Mouse (Mus musculus) kidney, embryonic 14.5 days (tissue): ENCODE measurements around the gene Tbc1d10c. TPM values are rescaled to one million over a fixed set of nuclear protein-coding genes. Genes with fewer than 3 reads are reported as not detected.
A peak's percentile ranks its signal among the peaks of the same experiment; 100 is the strongest.

Source experiments
- ATAC-seq: fragments of 200-750 bp; cut with Nextera tagmentation; 2 replicates; pipeline ENCODE4 v1.8.0; 2017; ENCODE audit warnings: moderate number of reproducible peaks, mild to moderate bottlenecking, moderate TSS enrichment, moderate library complexity; ENCODE audit not compliant: low FRiP score, low TSS enrichment
- H3K27ac ChIP-seq: fragments of 300-500 bp; sonication (generic); 2 replicates; pipeline ENCODE4 v1.5.1; 2014; ENCODE audit warnings: low read depth, mild to moderate bottlenecking, low read length, moderate library complexity, mixed read lengths
- H3K27me3 ChIP-seq: fragments of 300-500 bp; sonication (generic); 2 replicates; pipeline ENCODE4 v1.6.1; 2014; ENCODE audit warnings: mild to moderate bottlenecking, low read length; ENCODE audit not compliant: control insufficient read depth, insufficient read depth
- H3K36me3 ChIP-seq: fragments of 300-500 bp; sonication (generic); 2 replicates; pipeline ENCODE4 v1.6.1; 2014; ENCODE audit warnings: low read length, mixed read lengths; ENCODE audit not compliant: control insufficient read depth, insufficient read depth
- H3K4me1 ChIP-seq: fragments of 300-500 bp; sonication (generic); 2 replicates; pipeline ENCODE4 v1.6.1; 2014; ENCODE audit warnings: low read length, mixed read lengths; ENCODE audit not compliant: control insufficient read depth, insufficient read depth
- H3K4me2 ChIP-seq: fragments of 300-500 bp; sonication (generic); replicated peaks from 2 replicates; pipeline ENCODE4 v1.6.1; 2014; ENCODE audit warnings: low read depth, mild to moderate bottlenecking, low read length
- H3K4me3 ChIP-seq: fragments of 300-500 bp; sonication (generic); 2 replicates; pipeline ENCODE4 v1.5.1; 2014; ENCODE audit warnings: mild to moderate bottlenecking, low read length
- H3K9ac ChIP-seq: fragments of 300-500 bp; sonication (generic); 2 replicates; pipeline ENCODE4 v1.6.1; 2014; ENCODE audit warnings: low read depth, mild to moderate bottlenecking, low read length, moderate library complexity
- H3K9me3 ChIP-seq: fragments of 300-500 bp; sonication (generic); 2 replicates; pipeline ENCODE4 v1.6.1; 2016; ENCODE audit warnings: low read length; ENCODE audit not compliant: control insufficient read depth
- WGBS: fragments of 180-500 bp; shearing (Covaris S2); extraction: QIAGEN DNeasy Blood & Tissue Kit; methylation state at CpG from one replicate; pipeline ENCODE4 v1.1.7; 2014; 5-methylcytosine and 5-hydroxymethylcytosine counted together
- polyA plus RNA-seq: library from polyadenylated mRNA; unstranded; fragments of >200 nt; fragmentation: Nextera tagmentation; extraction: Ambion mirVana; gene quantifications from 2 replicates; pipeline ENCODE4 v1.2.1, GENCODE M21; 2014

Gene Tbc1d10c
- polyA plus RNA-seq, 1 experiment from 2014 or later: 3.2 TPM

DNA sequence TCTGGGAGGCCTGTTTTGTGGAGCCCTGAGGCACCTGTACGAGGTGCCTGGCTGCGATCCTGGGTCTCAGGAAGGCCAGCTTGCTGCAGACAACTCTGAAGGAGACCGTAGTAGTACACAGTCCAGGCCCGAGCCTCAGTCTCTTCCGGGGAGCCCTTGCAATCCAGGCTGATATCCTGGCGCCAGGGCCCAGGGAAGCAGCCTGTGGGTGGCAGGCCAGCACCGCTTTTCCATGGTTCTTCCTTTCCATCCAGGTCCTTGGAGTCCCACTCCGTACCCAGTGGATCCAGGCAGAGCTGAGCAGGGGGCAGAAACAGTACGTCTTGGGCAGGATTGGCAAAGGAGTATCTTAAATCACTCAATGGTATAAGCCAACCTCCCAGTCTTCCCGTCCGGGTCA lies 18.2 kb downstream of the Tbc1d10c start:
- ATAC-seq: no peak
- WGBS: 48% methylated on average over 11 of the region's 11 CpGs
- no peaks in the 10 kb centered on the region for H3K36me3 ChIP-seq
- no peak overlapping the region; the same call in 1 of the 2 replicates for H3K9ac ChIP-seq
- no peak overlapping the region for H3K4me3 ChIP-seq
- H3K4me1 ChIP-seq: peaks cover 21% of the 10 kb centered on the region
- H3K27ac ChIP-seq: no peak overlapping the region
- H3K27me3 ChIP-seq: 0 out of 2 replicates have a peak, but pooled peaks cover 3% of the 10 kb centered on the region
- no peaks in the 10 kb centered on the region for H3K9me3 ChIP-seq
- H3K4me2 ChIP-seq: no peak overlapping the region

DNA sequence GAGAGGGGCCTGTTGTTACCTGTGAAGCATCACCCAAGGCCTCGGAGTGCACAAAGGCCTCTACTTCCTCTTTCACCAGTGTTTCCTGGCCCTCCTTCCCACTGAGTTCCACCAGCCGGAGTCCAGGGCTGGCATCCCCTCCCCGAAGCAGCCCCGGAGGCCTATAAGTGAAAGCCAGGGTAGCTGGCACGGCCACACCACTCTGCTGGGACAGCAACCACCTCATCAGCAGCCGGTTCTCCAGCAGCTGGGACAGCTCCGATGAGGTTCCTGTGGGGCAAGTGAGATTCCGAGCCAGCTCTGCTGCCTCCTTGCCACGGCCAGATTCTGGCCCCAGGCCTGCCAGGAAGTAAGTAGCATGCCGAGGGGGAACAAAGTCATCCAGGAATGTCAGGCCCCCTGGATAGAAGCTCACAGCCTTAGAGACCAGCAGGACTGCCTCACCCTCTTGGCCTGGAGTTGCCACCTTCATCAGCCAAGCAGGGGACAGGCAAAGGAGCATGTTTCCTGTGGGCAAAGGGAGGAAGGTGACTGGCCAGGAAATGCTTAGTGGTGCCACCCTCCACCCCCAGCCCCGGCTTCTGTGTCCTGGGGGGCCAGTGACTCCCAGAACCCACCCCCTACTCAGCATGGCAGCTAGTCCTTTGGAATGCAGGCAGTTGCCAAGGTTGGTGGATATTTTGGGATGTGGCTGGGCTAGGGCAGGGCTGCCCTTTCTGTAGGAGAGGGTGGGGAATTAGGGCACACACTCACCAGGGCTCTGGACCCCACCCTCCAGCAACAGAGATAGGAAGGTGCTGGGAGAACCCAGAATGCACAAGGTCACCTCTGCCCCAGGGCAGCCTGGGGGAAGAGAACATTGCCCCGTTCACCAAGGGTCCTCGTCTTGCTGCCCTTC lies 19.4 kb downstream of the Tbc1d10c start:
- Histone ChIP-seq H3K9me3 (no peaks in the 10 kb centered on the region), H3K4me2 (no peak overlapping the region), H3K9ac (0 out of 2 replicates have a peak overlapping the region, but pooled peaks have one; percentile 23), H3K36me3 (no peaks in the 10 kb centered on the region), H3K27ac (no peak overlapping the region), H3K27me3 (0 out of 2 replicates have a peak, but pooled peaks cover 3% of the 10 kb centered on the region), H3K4me1 (peaks cover 21% of the 10 kb centered on the region), H3K4me3 (no peak overlapping the region)
- 74% methylated on average over 13 of the region's 13 CpGs for WGBS
- ATAC-seq: no peak

DNA sequence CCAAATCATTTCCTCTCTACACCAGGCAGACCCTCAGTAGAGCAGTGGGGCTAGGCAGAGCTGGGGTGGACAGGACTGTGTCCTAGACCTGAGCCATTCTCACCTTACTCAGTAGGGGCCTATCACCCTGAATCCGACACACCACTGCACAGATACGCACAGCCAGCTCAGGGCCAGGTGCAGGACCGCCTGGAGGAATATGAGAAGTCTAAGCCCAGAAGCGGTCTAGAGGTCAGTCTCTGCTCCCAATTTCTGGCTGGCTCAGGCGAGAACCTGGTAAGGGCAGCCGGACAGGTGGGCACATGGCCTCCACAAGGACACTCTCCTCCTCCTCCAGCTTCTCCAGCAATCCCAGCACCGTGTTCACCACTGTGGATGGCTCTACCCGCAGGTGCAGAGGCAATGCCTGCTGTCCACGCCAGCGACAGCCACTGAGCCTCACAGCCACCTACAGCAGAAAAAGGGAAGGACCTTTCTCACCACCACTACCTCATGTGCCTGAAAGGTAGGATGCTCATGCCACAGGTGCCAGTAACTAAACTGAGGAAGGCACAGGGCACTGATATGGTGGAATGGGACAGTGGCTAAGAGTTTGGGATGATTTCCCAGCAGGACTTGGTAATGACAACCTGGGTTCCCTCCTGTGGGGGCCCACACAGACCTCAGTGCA lies 20.2 kb downstream of the Tbc1d10c start:
- no peaks in the 10 kb centered on the region for H3K27me3 ChIP-seq
- no peak overlapping the region for H3K27ac ChIP-seq
- WGBS: 81% methylated on average over 10 of the region's 10 CpGs
- H3K4me1 ChIP-seq: peaks cover 19% of the 10 kb centered on the region
- ATAC-seq: no peak
- H3K4me3 ChIP-seq: no peak overlapping the region
- H3K9me3 ChIP-seq: no peaks in the 10 kb centered on the region
- H3K36me3 ChIP-seq: no peaks in the 10 kb centered on the region
- no peak overlapping the region for H3K4me2 ChIP-seq
- H3K9ac ChIP-seq: 0 out of 2 replicates have a peak overlapping the region, but pooled peaks have one; percentile 23

DNA sequence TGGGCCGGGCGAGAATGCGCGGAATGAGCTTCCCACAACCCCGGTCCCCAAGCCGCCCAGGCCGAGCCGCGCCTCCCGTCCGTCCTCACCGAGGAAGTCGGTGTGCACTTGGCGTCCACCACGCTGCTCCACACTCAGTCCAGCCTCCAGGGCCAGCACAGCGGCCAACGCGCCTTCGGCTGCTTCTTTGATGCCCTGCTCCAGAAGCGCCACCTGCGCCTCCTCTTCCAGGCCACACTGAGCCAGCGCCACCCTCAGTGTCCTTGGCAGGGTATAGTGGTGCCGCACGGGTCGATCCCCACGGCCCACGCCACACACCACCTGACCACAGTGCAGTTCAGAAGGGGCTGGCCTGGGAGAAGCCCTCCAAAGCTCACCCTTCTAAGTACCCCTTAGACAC lies 21.3 kb downstream of the Tbc1d10c start:
- no peaks in the 10 kb centered on the region for H3K27me3 ChIP-seq
- 8% methylated on average over 27 of the region's 27 CpGs for WGBS
- H3K4me2 ChIP-seq: peak overlapping the region; percentile 77
- no peaks in the 10 kb centered on the region for H3K36me3 ChIP-seq
- ATAC-seq: peak; percentile 22; the same call in 1 of the 2 replicates
- no peaks in the 10 kb centered on the region for H3K9me3 ChIP-seq
- H3K9ac ChIP-seq: peak overlapping the region; percentile 78
- peak overlapping the region; percentile 44 for H3K4me3 ChIP-seq
- peaks cover 10% of the 10 kb centered on the region for H3K4me1 ChIP-seq
- H3K27ac ChIP-seq: peak overlapping the region; percentile 88

DNA sequence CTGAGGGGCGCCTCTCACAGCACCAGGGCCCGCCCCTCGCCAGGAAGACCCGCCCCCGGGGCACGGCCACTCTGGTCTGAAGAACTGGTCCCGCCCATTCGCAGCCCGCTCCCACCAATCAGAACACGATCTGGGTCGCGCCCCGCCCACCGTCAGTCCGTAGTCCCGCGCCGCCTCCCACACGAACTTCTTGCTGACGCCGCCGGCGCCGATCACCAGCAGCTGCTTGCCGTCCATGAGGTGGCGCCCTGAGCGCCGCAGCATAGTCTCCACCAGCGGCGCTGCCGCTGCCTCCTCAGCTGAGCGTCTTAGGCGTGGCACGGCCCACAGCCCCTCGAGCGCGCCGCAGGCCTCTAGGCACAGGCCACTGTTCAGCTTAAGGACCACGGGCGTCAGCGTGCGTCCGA lies 21.7 kb downstream of the Tbc1d10c start:
- Histone ChIP-seq H3K36me3 (no peaks in the 10 kb centered on the region), H3K27me3 (no peaks in the 10 kb centered on the region), H3K4me1 (peaks cover 10% of the 10 kb centered on the region), H3K4me3 (peak overlapping the region; percentile 44), H3K4me2 (peak overlapping the region; percentile 77), H3K9ac (peak overlapping the region; percentile 78), H3K27ac (peak overlapping the region; percentile 88), H3K9me3 (no peaks in the 10 kb centered on the region)
- peak; percentile 94 for ATAC-seq
- under 1% methylated on average over 43 of the region's 43 CpGs for WGBS

DNA sequence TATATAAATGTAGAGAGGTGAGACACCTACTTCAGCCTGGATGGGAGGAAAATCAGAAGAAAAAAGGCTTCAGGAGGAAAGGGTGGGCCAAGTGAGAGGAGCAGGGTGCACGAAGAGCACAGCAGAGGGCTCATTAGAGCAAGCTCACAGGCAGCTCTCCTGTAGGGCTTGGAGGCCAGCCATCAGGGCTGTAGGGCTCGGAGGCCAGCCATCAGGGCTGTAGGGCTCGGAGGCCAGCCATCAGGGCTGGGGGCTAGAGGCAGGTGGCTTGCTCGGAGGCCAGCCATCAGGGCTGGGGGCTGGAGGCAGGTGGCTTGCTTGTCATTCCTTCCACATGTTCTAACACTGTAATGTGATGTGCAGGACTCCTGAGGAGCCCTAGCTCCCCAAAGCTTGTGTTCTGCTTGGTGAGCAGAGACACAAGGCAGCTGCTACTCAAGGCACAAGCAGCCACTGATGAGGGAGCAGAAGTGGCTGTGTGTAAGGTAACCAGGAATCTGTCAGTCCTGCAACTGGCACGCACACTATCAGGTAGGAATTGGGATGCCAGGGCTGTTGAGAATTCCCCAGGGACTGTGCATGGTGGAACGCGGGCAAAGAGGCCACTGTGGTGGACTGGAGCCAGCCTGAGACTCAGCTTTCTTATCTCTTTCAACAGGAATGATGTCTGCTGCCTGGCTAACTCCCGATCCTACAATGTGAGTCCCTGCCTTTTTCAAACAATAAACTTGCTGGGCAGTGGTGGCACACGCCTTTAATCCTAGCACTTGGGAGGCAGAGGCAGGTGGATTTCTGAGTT lies 24.2 kb downstream of the Tbc1d10c start:
- Histone ChIP-seq H3K9ac (no peak overlapping the region), H3K27me3 (no peaks in the 10 kb centered on the region), H3K36me3 (peaks cover 1% of the 10 kb centered on the region; the same call in 1 of the 2 replicates), H3K4me1 (peaks cover 21% of the 10 kb centered on the region), H3K4me2 (no peak overlapping the region), H3K9me3 (no peaks in the 10 kb centered on the region), H3K4me3 (no peak overlapping the region), H3K27ac (no peak overlapping the region)
- WGBS: 79% methylated on average over 9 of the region's 9 CpGs
- ATAC-seq: no peak

DNA sequence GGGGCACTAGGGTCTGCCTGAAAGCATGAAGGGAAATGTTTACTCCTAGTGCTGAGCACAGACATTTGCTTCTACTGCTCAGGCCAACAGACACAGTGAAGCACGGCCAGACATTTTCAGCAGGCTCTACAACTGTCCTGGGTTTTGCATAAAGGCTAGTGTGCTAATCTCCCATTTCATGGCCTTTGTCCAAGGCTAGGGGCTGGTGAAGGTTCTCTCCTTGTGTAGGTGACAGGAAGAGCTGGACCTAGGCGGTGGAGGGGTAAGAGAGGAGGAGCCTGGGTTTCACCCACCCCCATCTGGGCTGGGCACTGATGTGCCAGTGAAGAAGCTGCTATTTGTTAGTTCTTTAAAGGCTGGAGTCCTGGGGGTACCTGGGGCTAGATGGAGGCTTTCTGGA lies 26.4 kb downstream of the Tbc1d10c start:
- Histone ChIP-seq H3K4me1 (peaks cover 13% of the 10 kb centered on the region), H3K27me3 (no peaks in the 10 kb centered on the region), H3K4me3 (no peak overlapping the region), H3K9me3 (no peaks in the 10 kb centered on the region), H3K36me3 (peaks cover 18% of the 10 kb centered on the region; the same call in 1 of the 2 replicates), H3K4me2 (no peak overlapping the region), H3K9ac (0 out of 2 replicates have a peak overlapping the region, but pooled peaks have one; percentile 7), H3K27ac (no peak overlapping the region)
- WGBS: 83% methylated on average over 2 of the region's 2 CpGs
- ATAC-seq: no peak

DNA sequence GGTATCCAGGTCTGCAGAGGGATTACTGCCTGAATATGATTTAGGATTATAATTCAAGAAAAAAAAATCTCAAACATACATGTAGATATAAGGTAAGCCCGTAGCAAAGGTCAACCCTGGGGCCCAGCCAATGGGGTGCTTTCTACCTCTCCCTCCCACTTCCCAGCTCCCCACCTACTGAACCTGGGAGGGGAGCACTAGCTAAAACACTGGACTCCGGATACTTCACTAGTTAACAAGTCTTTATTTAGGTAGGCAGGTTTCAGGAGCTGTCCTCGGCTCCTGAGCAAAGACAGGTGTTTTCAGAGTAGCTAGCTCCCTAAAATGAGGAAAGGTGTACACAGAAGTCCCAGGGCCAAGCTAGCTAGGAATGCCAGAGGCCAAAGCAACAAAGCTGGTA lies 27.0 kb downstream of the Tbc1d10c start:
- H3K4me3 ChIP-seq: no peak overlapping the region
- WGBS: 80% methylated on average over 3 of the region's 3 CpGs
- H3K36me3 ChIP-seq: peaks cover 24% of the 10 kb centered on the region
- no peak overlapping the region for H3K27ac ChIP-seq
- H3K4me2 ChIP-seq: no peak overlapping the region
- H3K9ac ChIP-seq: no peak overlapping the region
- ATAC-seq: no peak
- H3K4me1 ChIP-seq: peaks cover 11% of the 10 kb centered on the region
- no peaks in the 10 kb centered on the region for H3K9me3 ChIP-seq
- no peaks in the 10 kb centered on the region for H3K27me3 ChIP-seq
